Mouse (Mus musculus): Measurements from ENCODE around the gene AC131692.1. TPM values are rescaled to one million over a fixed set of nuclear protein-coding genes. Genes with fewer than 3 reads are reported as not detected.

Gene AC131692.1
- polyA plus RNA-seq, 1 experiment from 2014 or later: not detected

DNA sequence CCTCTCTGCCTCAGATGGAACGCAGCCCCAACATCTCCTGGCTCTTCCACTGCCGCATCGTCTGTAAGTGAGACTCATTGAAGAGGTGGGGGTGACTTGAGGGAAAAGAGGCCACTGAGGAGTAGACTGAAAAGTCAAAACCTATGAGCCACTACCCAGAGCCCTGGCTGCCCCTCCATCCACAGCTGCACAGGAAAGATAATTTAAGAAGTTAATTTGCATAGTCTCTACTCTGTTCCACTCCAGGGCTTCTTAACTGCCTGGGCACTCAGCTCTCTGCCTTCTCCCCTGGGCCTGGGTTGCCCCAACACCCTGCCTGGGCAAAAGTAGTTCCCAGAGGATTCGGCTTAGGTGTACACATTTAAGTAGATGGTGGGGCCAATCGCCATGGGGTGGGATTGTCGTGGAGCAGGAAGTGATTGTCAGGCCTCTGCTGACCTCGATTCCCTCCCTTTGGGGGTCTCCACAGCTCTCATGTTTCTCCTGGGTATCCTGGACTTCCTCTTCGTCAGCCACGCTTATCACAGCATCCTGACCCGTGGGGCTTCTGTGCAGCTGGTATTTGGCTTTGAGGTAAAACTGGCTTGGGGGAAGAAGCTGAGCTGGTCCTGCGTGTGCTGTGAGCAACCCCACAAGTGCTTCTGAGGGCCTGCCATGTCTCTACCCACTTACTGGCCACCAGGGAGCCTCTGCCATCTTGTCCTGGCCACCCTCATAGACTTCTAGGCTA is 45.4 kb upstream of the AC131692.1 start:
- WGBS (ENCODE audit: insufficient replicate concordance): 52% methylated on average over 11 of the region's 11 CpGs
- TF ChIP-seq EP300 (IDR thresholded peaks at IDR 0.05; ENCODE audit: low read depth): no peak; the same call in 1 of the 2 replicates
- TF ChIP-seq CTCF (IDR thresholded peaks at IDR 0.05; ENCODE audit: low read depth): no peak
- peak overlapping the region; percentile 11; the same call in 1 of the 2 replicates for H3K9ac ChIP-seq (replicated peaks)
- peaks cover 23% of the 10 kb centered on the region for H3K4me1 ChIP-seq (ENCODE audit: insufficient read depth)
- H3K4me3 ChIP-seq (ENCODE audit: low read depth, low read length): peak overlapping the region; percentile 73
- H3K4me2 ChIP-seq (ENCODE audit: low read depth, low read length): peak overlapping the region; percentile 76
- peak; percentile 29 for DNase-seq
- ATAC-seq: no peak
- peaks cover 58% of the 10 kb centered on the region for H3K36me3 ChIP-seq (replicated peaks; ENCODE audit: insufficient read depth, low read length)
- no peaks in the 10 kb centered on the region for H3K9me3 ChIP-seq (ENCODE audit: low read length)
- H3K27ac ChIP-seq (ENCODE audit: low read depth): peak overlapping the region; percentile 99
- H3K27me3 ChIP-seq (ENCODE audit: insufficient read depth, low read length): no peaks in the 10 kb centered on the region

DNA sequence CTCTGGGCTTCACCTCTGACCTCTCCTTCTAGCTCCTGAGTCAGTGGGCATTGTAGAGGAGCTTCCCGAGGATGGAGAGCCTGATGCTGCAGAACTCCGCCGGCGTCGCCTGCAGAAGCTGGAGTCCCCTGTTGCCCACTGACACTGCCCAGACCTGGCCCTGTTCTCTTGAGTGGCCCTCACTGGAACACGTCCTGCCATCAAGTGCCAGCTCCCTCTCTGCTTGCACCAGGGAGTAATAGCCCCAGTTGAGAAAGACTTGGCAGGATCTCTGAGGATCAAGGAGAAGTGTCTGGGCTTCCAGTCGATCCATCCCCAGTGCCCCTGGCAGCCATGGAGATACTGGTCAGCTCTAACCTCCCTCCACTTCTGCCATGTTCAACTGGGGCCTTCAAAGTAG is 41.7 kb upstream of the AC131692.1 start:
- ATAC-seq (no peak), DNase-seq (no peak)
- Histone ChIP-seq H3K27me3 (ENCODE audit: insufficient read depth, low read length) (no peaks in the 10 kb centered on the region), H3K27ac (ENCODE audit: low read depth) (no peak overlapping the region), H3K9ac (replicated peaks) (no peak overlapping the region), H3K4me1 (ENCODE audit: insufficient read depth) (peaks cover 24% of the 10 kb centered on the region), H3K4me2 (ENCODE audit: low read depth, low read length) (no peak overlapping the region), H3K4me3 (ENCODE audit: low read depth, low read length) (no peak overlapping the region), H3K9me3 (ENCODE audit: low read length) (no peaks in the 10 kb centered on the region), H3K36me3 (replicated peaks; ENCODE audit: insufficient read depth, low read length) (peaks cover 81% of the 10 kb centered on the region)
- 86% methylated on average over 7 of the region's 7 CpGs for WGBS (ENCODE audit: insufficient replicate concordance)
- no peak for TF ChIP-seq EP300 (IDR thresholded peaks at IDR 0.05; ENCODE audit: low read depth)
- TF ChIP-seq CTCF (IDR thresholded peaks at IDR 0.05; ENCODE audit: low read depth): no peak

DNA sequence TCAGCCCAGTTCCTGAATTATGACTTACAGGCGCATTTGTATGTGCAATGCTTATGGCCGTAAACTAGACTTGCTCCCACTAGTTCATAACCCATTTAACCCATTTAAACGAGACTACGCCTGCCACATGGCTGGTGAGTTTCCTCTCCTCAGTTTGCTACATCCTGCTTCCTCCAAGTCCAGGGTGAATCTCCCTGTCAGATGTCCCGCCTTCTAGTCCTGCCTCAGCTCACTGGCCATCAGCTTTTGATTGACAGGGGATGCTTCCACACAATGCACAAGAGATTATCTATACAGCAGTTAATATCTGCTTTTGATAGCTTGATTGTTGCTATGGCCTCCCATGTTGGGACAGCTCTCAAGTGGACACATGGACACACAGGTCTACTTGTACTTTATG is 39.9 kb upstream of the AC131692.1 start:
- Histone ChIP-seq H3K9me3 (ENCODE audit: low read length) (no peaks in the 10 kb centered on the region), H3K4me2 (ENCODE audit: low read depth, low read length) (no peak overlapping the region), H3K27ac (ENCODE audit: low read depth) (no peak overlapping the region), H3K27me3 (ENCODE audit: insufficient read depth, low read length) (no peaks in the 10 kb centered on the region), H3K4me1 (ENCODE audit: insufficient read depth) (peaks cover 16% of the 10 kb centered on the region), H3K36me3 (replicated peaks; ENCODE audit: insufficient read depth, low read length) (peaks cover 74% of the 10 kb centered on the region), H3K4me3 (ENCODE audit: low read depth, low read length) (no peak overlapping the region), H3K9ac (replicated peaks) (no peak overlapping the region)
- DNase-seq: no peak
- WGBS (ENCODE audit: insufficient replicate concordance): 78% methylated on average over 5 of the region's 5 CpGs
- ATAC-seq: no peak
- TF ChIP-seq EP300 (IDR thresholded peaks at IDR 0.05; ENCODE audit: low read depth) (no peak), CTCF (IDR thresholded peaks at IDR 0.05; ENCODE audit: low read depth) (no peak)

DNA sequence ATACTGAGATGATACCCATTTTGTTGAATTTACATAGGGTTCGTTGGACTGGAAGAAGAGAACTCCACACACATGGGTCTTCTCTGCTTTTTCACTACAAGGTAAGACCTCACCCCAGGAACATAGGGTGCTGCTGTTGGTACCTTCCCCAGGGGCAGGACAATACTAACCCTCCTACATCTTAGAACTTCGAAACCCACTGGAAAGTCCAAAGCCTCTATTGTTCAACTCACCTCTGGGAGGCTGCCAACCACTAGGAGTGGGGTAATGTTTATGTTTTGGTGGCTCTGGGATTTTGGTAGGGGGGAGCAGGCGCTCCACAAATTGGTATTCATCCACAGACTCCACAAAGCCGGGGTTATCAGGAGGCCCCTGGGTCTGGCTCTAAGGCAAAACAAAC is 37.5 kb upstream of the AC131692.1 start:
- WGBS (ENCODE audit: insufficient replicate concordance): 50% methylated on average over 4 of the region's 4 CpGs
- peak overlapping the region; percentile 82 for H3K4me2 ChIP-seq (ENCODE audit: low read depth, low read length)
- no peaks in the 10 kb centered on the region for H3K27me3 ChIP-seq (ENCODE audit: insufficient read depth, low read length)
- TF ChIP-seq CTCF (IDR thresholded peaks at IDR 0.05; ENCODE audit: low read depth) (no peak), EP300 (IDR thresholded peaks at IDR 0.05; ENCODE audit: low read depth) (no peak)
- ATAC-seq (no peak), DNase-seq (no peak)
- H3K4me1 ChIP-seq (ENCODE audit: insufficient read depth): peaks cover 25% of the 10 kb centered on the region
- peak overlapping the region; percentile 67 for H3K9ac ChIP-seq (replicated peaks)
- peak overlapping the region; percentile 78 for H3K4me3 ChIP-seq (ENCODE audit: low read depth, low read length)
- no peaks in the 10 kb centered on the region for H3K9me3 ChIP-seq (ENCODE audit: low read length)
- H3K36me3 ChIP-seq (replicated peaks; ENCODE audit: insufficient read depth, low read length): peaks cover 54% of the 10 kb centered on the region
- H3K27ac ChIP-seq (ENCODE audit: low read depth): peak overlapping the region; percentile 30; the same call in 1 of the 2 replicates

DNA sequence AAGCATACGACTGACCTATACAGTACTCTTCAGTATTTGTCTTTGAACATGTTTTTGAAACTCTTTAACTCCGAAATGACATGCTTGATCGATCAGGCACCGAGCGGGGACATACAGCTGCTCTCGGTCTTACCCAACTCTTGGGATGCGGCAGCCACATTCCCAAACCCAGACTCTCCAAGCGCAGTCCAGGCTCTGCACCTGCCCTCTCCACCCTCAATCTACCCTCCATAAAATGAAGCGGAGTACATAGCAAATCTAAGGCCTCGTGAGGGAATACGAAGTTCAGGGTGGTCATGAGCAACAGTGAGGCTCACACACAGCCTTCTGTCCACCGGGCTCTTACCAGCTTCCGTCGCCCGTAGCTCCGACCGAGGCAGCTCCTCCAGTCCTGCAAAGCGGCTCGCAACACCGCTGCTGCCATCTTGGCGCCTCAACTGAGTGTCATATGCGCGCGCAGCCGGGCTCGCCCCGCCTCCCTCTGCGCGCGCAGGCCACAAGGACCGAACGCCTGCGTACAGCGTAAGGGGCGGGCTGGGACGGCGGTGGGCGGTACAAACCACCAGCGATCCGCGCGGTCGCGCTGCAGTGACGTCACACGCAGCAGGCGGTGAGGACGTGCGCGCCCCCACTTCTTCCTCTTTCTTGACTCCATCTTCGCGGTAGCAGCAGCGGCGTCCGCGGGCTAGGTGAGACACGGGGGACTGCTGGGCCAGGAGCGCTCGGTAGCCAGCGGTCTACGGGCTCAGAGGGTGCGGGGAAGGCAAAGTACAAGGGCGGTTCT is 36.7 kb upstream of the AC131692.1 start, which contains the start of the genes Mrpl49 and Fau:
Mrpl49 (minus strand) TSS at position 473 of the 784 bp plus-strand sequence.
Fau (plus strand) TSS at position 532 of the 784 bp plus-strand sequence.
- H3K4me3 ChIP-seq (ENCODE audit: low read depth, low read length): peak within 1 kb of the TSS; percentile 78
- TF ChIP-seq CTCF (IDR thresholded peaks at IDR 0.05; ENCODE audit: low read depth): 0 out of 2 replicates have a peak, but pooled peaks have one; percentile 7
- no peak; the same call in 1 of the 2 replicates for TF ChIP-seq EP300 (IDR thresholded peaks at IDR 0.05; ENCODE audit: low read depth)
- WGBS (ENCODE audit: insufficient replicate concordance): 1% methylated on average over 63 of the region's 63 CpGs
- peak; percentile 79 for ATAC-seq
- peak within 1 kb of the TSS; percentile 82 for H3K4me2 ChIP-seq (ENCODE audit: low read depth, low read length)
- H3K27me3 ChIP-seq (ENCODE audit: insufficient read depth, low read length): no peaks in the 10 kb centered on the region
- H3K4me1 ChIP-seq (ENCODE audit: insufficient read depth): peaks cover 30% of the 10 kb centered on the region
- H3K9me3 ChIP-seq (ENCODE audit: low read length): no peaks in the 10 kb centered on the region
- peak within 1 kb of the TSS; percentile 94 for H3K9ac ChIP-seq (replicated peaks)
- H3K36me3 ChIP-seq (replicated peaks; ENCODE audit: insufficient read depth, low read length): peaks cover 46% of the 10 kb centered on the region
- peak; percentile 99 for DNase-seq
- H3K27ac ChIP-seq (ENCODE audit: low read depth): peak within 1 kb of the TSS; percentile 75

DNA sequence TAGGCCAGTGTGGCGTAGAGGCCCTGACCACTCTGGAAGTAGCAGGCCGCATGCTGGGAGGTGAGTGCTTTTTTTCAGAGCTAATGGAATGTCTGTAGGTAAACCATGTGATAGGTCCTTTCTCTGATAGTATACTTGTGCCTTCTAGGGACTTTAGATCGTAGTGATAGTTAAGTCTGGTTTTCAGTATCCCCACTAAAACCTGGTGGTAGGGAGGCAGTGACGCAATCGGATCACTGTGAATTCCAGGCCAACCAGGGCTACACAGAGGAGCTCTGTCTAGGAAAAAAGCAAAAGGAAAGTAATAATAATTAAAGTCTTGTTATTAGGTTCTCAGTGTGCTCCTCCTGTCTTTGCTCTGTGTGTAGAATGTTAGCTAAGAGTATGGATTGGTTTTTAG is 35.7 kb upstream of the AC131692.1 start:
- peak overlapping the region; percentile 75 for H3K27ac ChIP-seq (ENCODE audit: low read depth)
- TF ChIP-seq CTCF (IDR thresholded peaks at IDR 0.05; ENCODE audit: low read depth) (no peak), EP300 (IDR thresholded peaks at IDR 0.05; ENCODE audit: low read depth) (no peak)
- H3K4me2 ChIP-seq (ENCODE audit: low read depth, low read length): peak overlapping the region; percentile 66
- H3K36me3 ChIP-seq (replicated peaks; ENCODE audit: insufficient read depth, low read length): peaks cover 36% of the 10 kb centered on the region
- peaks cover 40% of the 10 kb centered on the region for H3K4me1 ChIP-seq (ENCODE audit: insufficient read depth)
- no peaks in the 10 kb centered on the region for H3K27me3 ChIP-seq (ENCODE audit: insufficient read depth, low read length)
- H3K4me3 ChIP-seq (ENCODE audit: low read depth, low read length): peak overlapping the region; percentile 78
- H3K9me3 ChIP-seq (ENCODE audit: low read length): no peaks in the 10 kb centered on the region
- WGBS (ENCODE audit: insufficient replicate concordance): 17% methylated on average over 5 of the region's 5 CpGs
- ATAC-seq: no peak
- H3K9ac ChIP-seq (replicated peaks): peak overlapping the region; percentile 94
- no peak for DNase-seq

Data from liver, postnatal 0 days (tissue).